Mouse (Mus musculus) liver, adult (tissue): ENCODE results near the gene Spen.

Experiments
- GATA4 ChIP-seq: IDR thresholded peaks from 2 replicates; pipeline ENCODE4 v1.6.1; 2014; ENCODE audit warnings: mild to moderate bottlenecking, low read length; ENCODE audit not compliant: insufficient replicate concordance

Spen gene

DNA sequence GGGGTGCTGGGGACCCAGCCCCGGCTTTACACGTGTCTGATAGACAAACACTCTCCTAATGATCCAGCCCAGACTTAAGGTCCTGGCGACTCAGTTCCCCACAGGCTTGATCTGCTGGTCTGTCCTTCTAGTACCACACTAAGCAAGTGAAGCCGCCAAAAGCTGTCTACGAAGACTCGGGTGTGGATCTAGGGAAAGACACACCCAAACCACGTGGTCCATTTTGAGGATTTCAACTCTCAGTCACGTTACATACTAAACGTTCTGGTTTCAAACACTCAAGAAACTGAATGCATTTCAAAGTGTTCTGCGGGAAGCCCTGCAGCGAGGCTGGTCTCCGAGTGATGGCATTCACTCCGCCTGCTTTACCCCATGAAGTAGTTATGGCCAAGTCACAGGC, 27.9 kb downstream of the Spen start:
- no peak for TF ChIP-seq GATA4

DNA sequence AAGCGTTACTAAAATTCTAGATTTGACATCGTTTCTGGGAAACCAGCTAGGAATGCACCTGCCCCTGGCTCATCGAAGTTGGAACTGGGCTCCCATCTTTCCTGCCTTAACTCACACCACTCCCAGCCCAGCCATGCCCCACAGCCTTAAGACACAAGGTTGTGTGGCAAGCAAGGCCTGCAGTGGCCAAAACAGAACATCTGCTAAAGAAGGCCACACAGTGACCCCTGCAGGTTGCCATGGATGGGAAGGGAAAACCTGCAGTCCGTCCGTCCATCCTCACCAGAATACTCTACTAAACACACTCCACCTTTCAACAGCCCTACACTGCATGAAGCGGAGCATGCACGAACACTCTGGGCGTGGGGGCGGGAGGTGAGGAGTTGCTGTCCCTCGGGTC, 31.5 kb downstream of the Spen start:
- TF ChIP-seq GATA4, result no peak

DNA sequence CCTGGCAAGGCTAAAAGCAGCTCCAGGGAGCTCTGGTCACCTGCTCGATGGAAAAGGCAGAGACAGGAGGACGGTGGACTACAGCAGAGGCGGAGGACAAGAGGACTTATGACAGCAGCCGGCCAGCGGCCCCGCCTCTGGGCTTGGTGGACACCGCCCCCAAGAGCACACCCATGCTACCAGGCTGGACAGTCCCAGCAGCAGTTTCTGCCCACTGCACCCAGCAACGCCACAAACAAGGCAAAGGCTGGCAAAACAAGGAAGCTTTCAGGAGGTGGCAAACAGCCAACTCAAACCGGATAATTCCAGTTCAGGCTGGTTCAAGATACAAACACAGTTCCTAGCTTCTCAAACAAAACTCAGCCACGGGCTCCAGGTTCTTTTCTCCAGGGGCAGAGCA, 32.0 kb downstream of the Spen start:
- TF ChIP-seq GATA4, result no peak

DNA sequence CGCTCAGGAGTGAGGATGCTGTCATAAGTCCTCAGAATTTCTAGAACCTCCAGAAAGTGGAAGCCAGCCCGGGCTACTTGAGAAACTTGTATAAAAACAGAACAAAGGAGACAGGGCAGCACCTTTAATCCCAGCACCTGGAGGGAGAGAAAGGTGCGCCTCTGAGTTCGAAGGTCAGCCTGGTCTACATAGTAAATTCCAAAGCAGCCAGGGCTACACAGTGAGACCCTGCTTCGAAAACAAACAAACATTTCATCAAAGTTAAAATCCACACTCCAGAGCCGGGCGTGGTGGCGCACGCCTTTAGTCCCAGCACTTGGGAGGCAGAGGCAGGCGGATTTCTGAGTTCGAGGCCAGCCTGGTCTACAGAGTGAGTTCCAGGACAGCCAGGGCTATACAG, 32.6 kb downstream of the Spen start:
- TF ChIP-seq GATA4, result no peak

DNA sequence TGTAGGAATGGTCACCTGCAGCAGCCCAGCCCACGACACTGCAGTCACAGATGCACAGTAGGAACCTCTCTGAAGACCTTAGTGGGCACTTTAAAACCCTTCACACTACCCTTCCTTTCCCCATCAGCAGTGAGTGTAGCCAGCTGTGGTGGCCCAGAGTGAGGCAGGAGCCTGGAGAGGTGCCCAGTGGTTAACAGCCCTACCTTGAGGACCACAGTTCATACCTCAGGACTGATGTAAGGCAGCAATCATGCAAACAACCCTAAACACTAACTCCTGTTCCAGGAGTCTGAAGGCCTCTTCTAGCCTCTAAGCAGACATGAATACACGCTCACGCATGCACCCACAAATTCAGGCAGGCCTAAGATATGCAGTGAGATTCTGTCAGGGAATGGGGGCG, 33.9 kb downstream of the Spen start:
- no peak for TF ChIP-seq GATA4

DNA sequence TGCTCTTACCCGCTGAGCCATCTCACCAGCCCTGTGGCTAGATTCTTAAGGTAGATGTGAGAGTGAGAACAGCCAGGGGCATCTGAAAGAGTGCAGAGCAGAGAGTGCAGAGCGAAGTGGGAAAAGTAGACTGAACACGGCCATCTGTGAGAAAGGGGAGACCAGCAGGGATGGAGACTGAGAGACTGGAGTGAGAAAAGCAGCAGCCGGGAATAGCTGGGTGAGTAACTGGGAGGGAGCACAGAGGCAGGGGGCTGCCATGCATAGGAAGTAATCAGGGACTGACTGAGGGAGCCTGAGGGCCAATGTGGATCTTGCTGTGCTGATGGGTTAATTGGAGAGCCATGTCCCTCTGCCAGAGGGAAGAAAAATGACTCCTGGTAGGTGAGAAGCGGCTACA, 35.7 kb downstream of the Spen start:
- no peak for TF ChIP-seq GATA4

DNA sequence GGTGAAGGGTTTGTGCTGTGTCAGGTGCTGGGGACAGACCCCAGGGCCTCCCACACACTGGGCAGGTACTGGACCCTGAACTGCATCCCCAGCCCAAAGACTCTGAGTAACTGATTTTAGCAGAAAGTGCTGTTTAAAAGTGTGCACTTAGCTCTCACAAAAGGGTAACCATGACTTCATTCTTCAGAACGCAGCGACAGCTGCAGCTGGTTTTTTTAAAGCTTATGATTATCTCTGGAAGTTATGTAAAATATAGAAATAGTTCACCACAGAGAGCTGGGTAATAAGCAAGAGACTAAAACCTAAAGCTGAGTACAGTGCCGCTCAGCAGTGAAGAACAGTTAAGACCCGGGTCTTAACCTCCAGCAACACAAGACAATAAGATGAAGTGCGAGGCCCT, 37.3 kb downstream of the Spen start:
- TF ChIP-seq GATA4, result no peak

DNA sequence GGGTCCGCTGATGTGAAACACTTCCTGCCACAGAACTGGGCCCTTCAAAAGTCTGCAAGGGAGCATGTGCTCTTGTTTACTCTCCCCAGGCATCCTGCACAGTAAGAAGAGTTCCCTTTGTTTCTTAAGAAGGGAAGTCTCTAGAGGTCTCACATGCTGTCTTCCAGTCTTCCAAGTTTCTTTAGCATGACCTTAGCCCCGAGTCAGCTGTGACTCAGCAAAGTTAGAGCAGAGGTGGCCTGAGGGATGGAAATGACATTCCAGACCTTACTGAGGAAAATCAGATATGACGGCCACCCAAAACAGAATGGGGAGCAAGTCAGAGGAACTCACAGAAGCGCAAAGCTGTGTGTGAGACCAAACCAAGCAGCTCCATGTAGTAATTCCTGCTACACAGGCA, 37.8 kb downstream of the Spen start:
- TF ChIP-seq GATA4, result no peak

DNA sequence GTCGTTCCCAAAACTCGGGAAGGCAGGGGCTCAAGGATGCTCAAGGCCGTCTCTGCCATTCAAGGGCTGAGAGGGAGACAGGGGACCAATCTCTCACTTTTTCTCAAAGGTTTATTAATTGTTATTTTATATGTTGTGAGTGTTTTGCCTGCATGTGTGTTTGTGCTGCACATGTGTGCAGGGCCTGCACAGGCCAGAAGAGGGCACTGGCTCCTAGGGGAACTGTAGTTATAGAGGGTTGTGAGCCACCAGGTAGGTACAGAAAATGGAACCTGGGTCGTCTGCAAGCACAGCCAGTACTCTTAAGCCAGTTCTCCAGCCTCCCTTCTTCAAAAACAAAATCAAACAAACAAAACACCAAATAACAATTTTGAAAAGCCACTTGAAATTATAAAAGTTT, 49.7 kb downstream of the Spen start:
- no peak for TF ChIP-seq GATA4

DNA sequence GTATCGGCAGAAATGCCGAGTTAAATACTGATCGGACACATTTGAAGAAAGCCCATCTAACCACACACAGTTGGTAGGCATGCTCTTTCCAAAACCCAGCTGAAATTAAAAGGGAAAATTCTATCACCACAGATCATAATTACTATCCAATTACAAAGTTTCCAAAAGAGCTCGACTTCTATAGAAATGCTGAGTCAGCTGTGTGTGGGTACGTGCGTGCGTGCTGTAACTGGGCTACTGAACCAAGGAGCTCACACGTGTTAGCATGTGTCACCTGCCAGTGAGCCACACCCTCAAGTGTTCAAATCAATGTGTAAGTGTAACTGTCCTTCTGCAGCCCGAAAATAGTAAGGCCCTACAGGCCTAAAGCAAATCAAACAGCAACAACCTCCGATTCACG, 50.8 kb downstream of the Spen start:
- TF ChIP-seq GATA4, result no peak

DNA sequence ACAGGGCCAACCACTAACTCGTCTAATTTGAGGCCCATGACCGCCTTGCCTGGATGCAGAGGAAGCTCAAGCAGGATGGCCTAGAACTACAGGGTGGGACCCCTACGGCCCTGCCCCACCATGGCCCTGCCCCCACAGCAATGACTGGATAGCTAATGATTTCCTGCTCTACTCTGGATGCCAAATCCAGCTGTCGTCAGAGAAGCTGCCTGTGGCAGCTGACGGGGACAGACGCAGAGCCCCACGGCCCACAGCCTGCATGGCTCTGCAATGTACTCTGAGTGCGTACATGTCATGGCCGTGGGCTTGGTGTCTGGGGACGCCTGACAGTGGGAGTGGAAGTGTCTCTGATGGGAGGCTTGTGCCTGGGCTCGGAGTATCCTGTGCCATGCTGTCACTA, 54.3 kb downstream of the Spen start:
- no peak for TF ChIP-seq GATA4

DNA sequence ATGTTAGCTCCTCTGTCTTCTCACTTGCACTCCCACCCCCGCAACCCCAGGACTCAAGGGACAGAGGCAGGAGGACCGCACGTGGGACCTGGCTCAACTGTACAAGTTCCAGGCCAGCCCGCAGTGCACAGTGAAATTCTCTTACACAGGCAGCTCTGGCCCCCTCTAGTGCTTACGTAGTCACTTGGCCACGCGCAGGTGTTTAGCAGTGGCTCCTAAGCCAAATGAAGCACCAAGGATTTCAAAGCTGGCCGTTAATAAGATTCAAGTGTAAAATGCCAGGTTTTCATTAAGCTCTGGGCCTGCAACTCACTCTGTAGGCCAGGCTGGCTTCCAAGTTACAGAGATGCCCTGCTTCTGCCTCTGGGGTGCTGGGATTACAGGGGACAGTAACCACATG, 59.0 kb downstream of the Spen start:
- no peak for TF ChIP-seq GATA4

DNA sequence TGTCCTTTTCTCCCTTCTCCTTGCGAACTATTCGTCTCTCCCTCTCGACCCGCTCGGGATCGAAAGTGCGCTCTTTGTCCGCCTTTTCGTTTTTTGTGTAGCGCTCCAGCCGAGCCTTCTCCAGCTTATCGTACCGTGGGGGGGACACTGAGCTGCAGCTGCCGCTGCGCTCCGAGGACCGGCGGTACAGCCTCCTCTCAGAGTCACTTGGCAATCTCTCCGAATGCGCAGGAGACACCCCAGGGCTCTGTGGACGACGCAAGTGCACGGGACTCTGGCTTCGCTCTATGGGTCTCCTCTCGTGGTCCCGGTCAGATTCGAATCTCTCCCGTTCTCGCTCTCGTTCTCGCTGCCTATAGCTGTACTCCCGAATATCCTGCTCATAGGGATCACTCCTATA, 59.6 kb downstream of the Spen start:
- no peak for TF ChIP-seq GATA4

DNA sequence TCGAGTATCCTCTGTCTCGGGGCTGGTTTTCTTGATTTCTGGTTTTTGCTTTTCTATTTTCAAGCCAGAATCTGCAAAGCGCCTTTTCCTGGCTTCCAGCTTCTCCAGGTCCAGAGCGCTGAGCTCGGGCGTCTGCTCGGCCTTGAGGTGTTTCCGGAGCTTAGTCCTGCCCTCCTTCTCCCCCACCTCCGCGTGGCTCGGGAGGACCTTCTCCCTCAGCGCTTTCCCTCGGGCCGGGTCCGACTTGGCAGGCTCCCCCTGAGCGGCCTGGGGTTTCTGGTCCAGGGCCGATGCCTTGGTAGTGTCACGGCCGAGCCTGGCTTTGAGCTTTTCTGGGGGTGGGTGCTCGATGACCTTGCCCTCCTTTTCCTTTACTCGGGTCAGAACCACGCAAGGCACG, 60.2 kb downstream of the Spen start:
- TF ChIP-seq GATA4, result no peak

DNA sequence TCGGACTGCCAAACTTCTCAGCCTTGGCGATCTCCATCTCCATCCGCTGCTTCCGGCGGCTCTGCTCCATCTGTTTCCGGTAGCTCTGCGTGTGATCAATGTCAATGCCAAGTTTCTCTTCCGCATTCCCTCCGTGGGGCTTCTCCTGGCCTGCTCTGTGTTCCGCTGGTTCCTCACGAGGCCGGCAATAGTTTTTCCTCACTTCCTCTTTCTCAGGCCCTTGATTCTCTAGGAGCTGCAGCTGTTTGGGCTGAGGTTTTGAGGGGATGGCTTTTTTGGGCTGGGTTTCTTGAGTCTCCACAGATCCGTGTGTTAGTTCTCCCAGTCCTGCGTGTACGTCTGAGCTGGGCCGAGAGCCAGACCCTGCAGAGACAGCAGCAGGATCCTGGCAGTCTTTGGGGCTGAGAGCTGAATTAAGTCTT, 60.7 kb downstream of the Spen start:
- TF ChIP-seq GATA4, result no peak

DNA sequence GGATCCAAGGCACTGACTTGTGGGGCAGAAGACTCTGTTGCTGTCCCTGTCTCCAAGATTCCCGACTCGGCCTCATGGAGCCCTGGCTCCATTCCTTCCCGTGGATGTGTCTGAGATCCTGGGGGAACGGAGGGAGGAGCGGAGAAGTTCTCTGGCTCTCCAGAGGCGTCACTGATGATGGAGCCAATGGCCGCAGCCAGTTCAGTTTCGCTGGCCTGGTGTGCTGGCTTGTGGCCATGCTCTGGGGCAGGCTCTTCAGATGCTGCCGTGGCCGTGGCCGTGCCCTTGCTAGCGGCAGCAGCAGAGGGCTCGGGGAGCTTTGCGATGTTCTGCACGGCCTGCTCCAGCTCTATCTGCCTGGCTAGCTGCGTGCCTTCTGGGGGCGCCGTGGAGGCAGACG, 64.0 kb downstream of the Spen start:
- TF ChIP-seq GATA4, result no peak

DNA sequence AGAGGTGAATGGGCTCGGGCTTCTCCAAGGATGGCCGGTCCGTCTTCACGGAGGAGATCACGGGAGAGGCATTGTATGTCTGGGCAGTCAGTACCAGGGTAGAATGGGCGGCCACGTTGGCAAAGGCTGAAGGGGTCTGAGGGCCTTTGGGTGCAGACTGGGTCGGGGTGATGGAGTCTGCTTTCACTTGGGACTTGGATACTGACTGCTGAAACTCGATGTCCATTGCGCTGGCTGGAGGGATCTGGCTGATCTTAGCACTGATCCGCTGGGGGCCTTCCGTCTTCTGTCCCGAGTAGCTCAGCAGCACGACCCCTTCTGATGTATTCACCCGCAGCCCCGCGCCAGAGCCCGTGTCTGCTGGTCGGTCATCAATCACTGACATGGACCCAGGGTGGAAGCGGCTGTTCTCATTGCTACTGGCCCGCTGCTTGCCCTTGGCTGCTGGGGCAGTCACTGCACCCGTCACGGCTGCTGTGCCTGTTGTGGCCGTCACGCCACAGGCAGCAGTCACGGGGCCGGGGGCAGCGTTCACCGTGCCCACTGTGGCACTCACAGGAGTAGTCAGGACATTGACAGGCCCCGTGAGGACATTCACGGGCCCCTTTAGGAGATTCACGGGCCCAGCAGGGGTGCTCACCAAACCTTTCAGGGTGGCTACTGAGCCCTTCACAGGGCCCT, 65.6 kb downstream of the Spen start:
- no peak for TF ChIP-seq GATA4

DNA sequence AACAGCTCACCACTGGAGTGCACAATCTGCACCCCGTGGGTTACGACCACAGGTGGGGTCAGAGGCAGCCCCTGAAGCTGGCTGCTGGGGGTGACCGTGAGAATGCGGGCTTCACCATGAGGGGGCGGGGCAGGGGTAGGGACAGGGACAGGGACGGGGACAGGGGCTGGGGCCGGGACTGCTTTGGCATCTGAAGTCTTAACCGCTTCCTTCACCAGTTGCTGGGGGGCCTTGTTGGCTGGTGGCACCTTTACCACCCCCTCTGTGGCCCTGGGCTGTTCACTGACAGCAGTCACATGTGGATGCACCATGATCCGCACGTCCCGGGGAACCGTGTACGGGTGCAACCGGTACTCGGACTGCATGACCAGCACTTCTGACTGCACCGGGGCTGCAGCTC, 66.9 kb downstream of the Spen start:
- no peak for TF ChIP-seq GATA4

DNA sequence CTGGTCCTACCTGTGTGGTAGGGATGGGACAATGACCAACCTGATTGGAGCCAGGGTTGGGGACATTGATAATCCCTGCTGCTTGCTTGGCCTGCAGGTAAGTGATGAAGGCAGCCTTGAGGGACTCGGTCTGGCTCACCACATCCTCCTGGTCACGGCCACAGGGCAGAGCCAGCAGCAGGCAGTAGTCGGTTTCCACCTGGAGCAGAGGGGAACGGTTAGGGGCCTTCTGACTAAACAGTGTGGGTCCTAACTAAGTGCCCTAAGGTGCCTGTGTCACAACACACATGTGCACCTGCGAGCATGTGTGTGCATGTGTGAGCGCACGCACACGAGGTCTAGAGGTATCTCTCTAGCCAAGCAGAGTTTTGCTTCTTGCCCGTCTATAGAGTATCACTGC, 69.1 kb downstream of the Spen start:
- TF ChIP-seq GATA4, result no peak

DNA sequence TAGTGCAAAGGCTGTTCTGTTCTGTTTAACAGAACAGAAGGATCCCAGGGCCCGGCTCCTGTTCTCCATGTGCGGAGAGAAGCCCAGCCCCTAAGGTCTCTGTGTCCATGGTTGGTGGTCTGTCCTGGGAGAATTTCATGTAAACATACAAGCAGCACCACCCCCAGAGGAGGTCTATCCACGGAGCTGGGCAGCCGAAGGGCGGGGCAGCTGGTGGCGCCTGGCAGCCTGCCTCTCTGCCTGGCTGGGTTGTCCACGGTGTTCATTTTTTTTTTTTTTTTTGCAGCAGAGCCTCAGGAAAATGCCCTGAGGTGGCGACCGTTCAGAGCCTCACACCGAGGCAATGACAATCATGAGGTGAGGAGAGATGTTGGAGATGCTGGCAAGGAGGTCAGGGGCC, 69.8 kb downstream of the Spen start:
- TF ChIP-seq GATA4, result no peak
